Mouse (Mus musculus): Measurements from ENCODE around the gene Ank3. TPM values are rescaled to one million over a fixed set of nuclear protein-coding genes. Genes with fewer than 3 reads are reported as not detected.

The Ank3 gene
- polyA plus RNA-seq, 1 experiment from 2014 or later = 10.0 TPM

GRCm38 (mm10) chr10:69925285-69926157 lies 526.9 kb downstream of the Ank3 start:
- Histone ChIP-seq H3K36me3 (no peaks in the 10 kb centered on the region), H3K4me2 (peak overlapping the region; percentile 78), H3K4me3 (peak overlapping the region; percentile 51), H3K4me1 (peaks cover 43% of the 10 kb centered on the region), H3K27ac (peak overlapping the region; percentile 83), H3K9me3 (replicated peaks) (no peaks in the 10 kb centered on the region), H3K9ac (peak overlapping the region; percentile 65), H3K27me3 (replicated peaks) (peaks cover 39% of the 10 kb centered on the region)
- WGBS (ENCODE audit: insufficient replicate concordance) = 6% methylated on average over 19 of the region's 19 CpGs
- peak; percentile 46; the same call in 1 of the 2 replicates for ATAC-seq

- Histone ChIP-seq H3K27ac (peak overlapping the region; percentile 83), H3K4me1 (peaks cover 43% of the 10 kb centered on the region)
- 6% methylated on average over 11 of the region's 11 CpGs for WGBS (ENCODE audit: insufficient replicate concordance)
Observed at GRCm38 (mm10) chr10:69926158-69926882, 527.7 kb downstream of the Ank3 start.

GRCm38 (mm10) chr10:69927012-69927411 lies 528.4 kb downstream of the Ank3 start:
- peak overlapping the region; percentile 45 for H3K27ac ChIP-seq

More at GRCm38 (mm10) chr10:69926158-69926882, 527.7 kb downstream of the Ank3 start:
- ATAC-seq = no peak
- H3K36me3 ChIP-seq = no peaks in the 10 kb centered on the region
- peak overlapping the region; percentile 29; the same call in 1 of the 2 replicates for H3K9ac ChIP-seq
- peaks cover 39% of the 10 kb centered on the region for H3K27me3 ChIP-seq (replicated peaks)
- H3K4me3 ChIP-seq = peak overlapping the region; percentile 51
- H3K4me2 ChIP-seq = peak overlapping the region; percentile 78
- no peaks in the 10 kb centered on the region for H3K9me3 ChIP-seq (replicated peaks)

GRCm38 (mm10) chr10:69928358-69928757 lies 529.8 kb downstream of the Ank3 start:
- no peak for ATAC-seq
- Histone ChIP-seq H3K27me3 (replicated peaks) (peaks cover 39% of the 10 kb centered on the region), H3K4me2 (no peak overlapping the region), H3K36me3 (no peaks in the 10 kb centered on the region), H3K9me3 (replicated peaks) (no peaks in the 10 kb centered on the region), H3K4me1 (peaks cover 40% of the 10 kb centered on the region), H3K9ac (no peak overlapping the region), H3K27ac (peak overlapping the region; percentile 54), H3K4me3 (no peak overlapping the region)
- WGBS (ENCODE audit: insufficient replicate concordance) = 64% methylated on average over 7 of the region's 7 CpGs

More at GRCm38 (mm10) chr10:69927012-69927411, 528.4 kb downstream of the Ank3 start:
- peaks cover 39% of the 10 kb centered on the region for H3K27me3 ChIP-seq (replicated peaks)
- peak overlapping the region; percentile 51; the same call in 1 of the 2 replicates for H3K4me3 ChIP-seq
- H3K9ac ChIP-seq = peak overlapping the region; percentile 29; the same call in 1 of the 2 replicates
- H3K36me3 ChIP-seq = no peaks in the 10 kb centered on the region
- WGBS (ENCODE audit: insufficient replicate concordance) = 23% methylated on average over 9 of the region's 9 CpGs
- no peak for ATAC-seq
- peaks cover 43% of the 10 kb centered on the region for H3K4me1 ChIP-seq
- no peaks in the 10 kb centered on the region for H3K9me3 ChIP-seq (replicated peaks)
- H3K4me2 ChIP-seq = peak overlapping the region; percentile 78

- peaks cover 33% of the 10 kb centered on the region for H3K27me3 ChIP-seq (replicated peaks)
- no peak overlapping the region for H3K9ac ChIP-seq
- H3K27ac ChIP-seq = no peak overlapping the region
- H3K4me2 ChIP-seq = no peak overlapping the region
- H3K4me3 ChIP-seq = no peak overlapping the region
- no peaks in the 10 kb centered on the region for H3K36me3 ChIP-seq
- peaks cover 19% of the 10 kb centered on the region for H3K4me1 ChIP-seq
- H3K9me3 ChIP-seq (replicated peaks) = no peaks in the 10 kb centered on the region
- WGBS (ENCODE audit: insufficient replicate concordance) = 73% methylated on average over 8 of the region's 8 CpGs
- no peak for ATAC-seq
Observed at GRCm38 (mm10) chr10:69930503-69930902, 531.9 kb downstream of the Ank3 start.

- no peaks in the 10 kb centered on the region for H3K36me3 ChIP-seq
- no peaks in the 10 kb centered on the region for H3K9me3 ChIP-seq (replicated peaks)
- H3K4me2 ChIP-seq = no peak overlapping the region
- ATAC-seq = no peak
- H3K27me3 ChIP-seq (replicated peaks) = no peaks in the 10 kb centered on the region
- WGBS (ENCODE audit: insufficient replicate concordance) = 75% methylated on average over 5 of the region's 5 CpGs
- no peaks in the 10 kb centered on the region for H3K4me1 ChIP-seq
- no peak overlapping the region for H3K27ac ChIP-seq
- H3K4me3 ChIP-seq = no peak overlapping the region
- no peak overlapping the region for H3K9ac ChIP-seq
Observed at GRCm38 (mm10) chr10:69936443-69937067, 538.0 kb downstream of the Ank3 start.

GRCm38 (mm10) chr10:69937291-69937921 lies 538.8 kb downstream of the Ank3 start:
- no peaks in the 10 kb centered on the region for H3K27me3 ChIP-seq (replicated peaks)
- no peaks in the 10 kb centered on the region for H3K4me1 ChIP-seq
- H3K27ac ChIP-seq = no peak overlapping the region
- ATAC-seq = no peak
- 69% methylated on average over 7 of the region's 7 CpGs for WGBS (ENCODE audit: insufficient replicate concordance)
- H3K9ac ChIP-seq = no peak overlapping the region
- H3K4me3 ChIP-seq = no peak overlapping the region
- no peaks in the 10 kb centered on the region for H3K36me3 ChIP-seq
- H3K4me2 ChIP-seq = no peak overlapping the region
- H3K9me3 ChIP-seq (replicated peaks) = no peaks in the 10 kb centered on the region

GRCm38 (mm10) chr10:69939144-69939543 lies 540.6 kb downstream of the Ank3 start:
- Histone ChIP-seq H3K27me3 (replicated peaks) (no peaks in the 10 kb centered on the region), H3K9me3 (replicated peaks) (no peaks in the 10 kb centered on the region), H3K4me3 (no peak overlapping the region), H3K9ac (no peak overlapping the region), H3K36me3 (no peaks in the 10 kb centered on the region), H3K4me1 (no peaks in the 10 kb centered on the region), H3K27ac (no peak overlapping the region), H3K4me2 (no peak overlapping the region)
- no peak for ATAC-seq
- WGBS (ENCODE audit: insufficient replicate concordance) = 74% methylated on average over 7 of the region's 7 CpGs

- H3K4me1 ChIP-seq = no peaks in the 10 kb centered on the region
- H3K27me3 ChIP-seq (replicated peaks) = no peaks in the 10 kb centered on the region
- no peak overlapping the region for H3K27ac ChIP-seq
- WGBS (ENCODE audit: insufficient replicate concordance) = 51% methylated on average over 7 of the region's 7 CpGs
- H3K36me3 ChIP-seq = no peaks in the 10 kb centered on the region
- no peak; the same call in 1 of the 2 replicates for ATAC-seq
- no peak overlapping the region for H3K9ac ChIP-seq
- H3K9me3 ChIP-seq (replicated peaks) = no peaks in the 10 kb centered on the region
- no peak overlapping the region for H3K4me2 ChIP-seq
- H3K4me3 ChIP-seq = no peak overlapping the region
Observed at GRCm38 (mm10) chr10:69939966-69940365, 541.4 kb downstream of the Ank3 start.

- H3K4me3 ChIP-seq = no peak overlapping the region
- H3K9me3 ChIP-seq (replicated peaks) = no peaks in the 10 kb centered on the region
- WGBS (ENCODE audit: insufficient replicate concordance) = 86% methylated on average over 7 of the region's 7 CpGs
- no peak overlapping the region for H3K9ac ChIP-seq
- no peaks in the 10 kb centered on the region for H3K4me1 ChIP-seq
- ATAC-seq = no peak
- H3K36me3 ChIP-seq = no peaks in the 10 kb centered on the region
- H3K27ac ChIP-seq = no peak overlapping the region
- H3K4me2 ChIP-seq = no peak overlapping the region
- no peaks in the 10 kb centered on the region for H3K27me3 ChIP-seq (replicated peaks)
Observed at GRCm38 (mm10) chr10:69941001-69941400, 542.4 kb downstream of the Ank3 start.

GRCm38 (mm10) chr10:69944845-69945244 lies 546.3 kb downstream of the Ank3 start:
- H3K9me3 ChIP-seq (replicated peaks) = no peaks in the 10 kb centered on the region
- no peak overlapping the region for H3K9ac ChIP-seq
- no peaks in the 10 kb centered on the region for H3K36me3 ChIP-seq
- WGBS (ENCODE audit: insufficient replicate concordance) = 74% methylated on average over 9 of the region's 9 CpGs
- ATAC-seq = no peak
- no peaks in the 10 kb centered on the region for H3K27me3 ChIP-seq (replicated peaks)
- H3K4me2 ChIP-seq = no peak overlapping the region
- no peak overlapping the region for H3K4me3 ChIP-seq
- H3K27ac ChIP-seq = no peak overlapping the region
- no peaks in the 10 kb centered on the region for H3K4me1 ChIP-seq
